Comparison of ENCODE assay signal across 16 mouse cellular contexts in the genomic region with DNA sequence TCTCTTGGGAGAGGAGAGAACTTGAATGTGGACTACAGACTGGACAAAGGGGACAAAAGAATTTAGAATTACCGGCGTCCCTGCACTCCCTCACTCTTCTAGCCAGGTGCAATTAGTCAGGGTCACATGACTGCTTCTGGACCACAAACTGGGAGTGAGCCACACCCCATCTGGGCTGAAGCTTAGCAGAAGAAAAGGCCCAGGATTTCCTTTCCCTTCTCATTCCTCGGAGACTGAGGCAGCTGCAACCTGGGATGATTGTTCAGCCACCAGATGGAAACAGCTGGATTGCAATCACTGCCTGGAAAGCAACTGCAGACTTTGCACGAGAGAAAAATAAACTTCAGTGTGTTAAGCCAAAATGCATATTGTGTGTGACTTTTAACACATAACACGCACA. TPM values are rescaled to one million over a fixed set of nuclear protein-coding genes. Genes with fewer than 3 reads are reported as not detected.
A peak's percentile ranks its signal among the peaks of the same experiment; 100 is the strongest.
DNase-seq lines count a peak whose midpoint lies in the region; TF ChIP-seq lines count a peak whose summit lies in the region.
"Had no signal": no experiment of that assay in that cellular context is flagged by ENCODE, and none has a peak within 500 bp of the region (broad histone marks: within the 10 kb centered on the region; RNA-seq: fewer than 3 reads in every experiment).

No protein-coding gene starts in this region.

- H3K27me3 ChIP-seq in heart, embryonic 10.5 days (ENCODE audit: insufficient read depth, poor library complexity, severe bottlenecking): no peaks in the 10 kb centered on the region
- H3K27me3 ChIP-seq in myocyte (ENCODE audit: control insufficient read depth, insufficient read depth, insufficient read length): no peaks in the 10 kb centered on the region
- H3K27me3 ChIP-seq: liver, embryonic 15.5 days; megakaryocyte, embryonic 14.5 days had no signal

- WGBS in heart, embryonic 10.5 days: 58% methylated on average over 5 of the region's 5 CpGs

- no peaks in the 10 kb centered on the region for H3K79me2 ChIP-seq in myocyte (ENCODE audit: control insufficient read depth, insufficient read depth)

- H3K36me3 ChIP-seq in heart, embryonic 10.5 days: no peaks in the 10 kb centered on the region
- H3K36me3 ChIP-seq in myocyte (ENCODE audit: control insufficient read depth, insufficient read depth): no peaks in the 10 kb centered on the region
- H3K36me3 ChIP-seq: liver, embryonic 15.5 days had no signal

- no peaks in the 10 kb centered on the region for H3K4me1 ChIP-seq in heart, embryonic 10.5 days
- H3K4me1 ChIP-seq: liver, embryonic 15.5 days; megakaryocyte, embryonic 14.5 days had no signal

- H3K4me2 ChIP-seq in myocyte (ENCODE audit: low read depth): no peak overlapping the region
- H3K4me2 ChIP-seq: liver, embryonic 15.5 days had no signal

- TF ChIP-seq POLR2A in myocyte (IDR thresholded peaks at IDR 0.05; ENCODE audit: insufficient read length, low read depth): no peak

- no peak overlapping the region for H3K27ac ChIP-seq in heart, embryonic 10.5 days
- H3K27ac ChIP-seq: liver, embryonic 15.5 days had no signal

- H3ac ChIP-seq in myocyte (ENCODE audit: control insufficient read depth, insufficient read length): no peak overlapping the region

- peak; percentile 33 for DNase-seq in heart, adult 8-10 months (ENCODE audit: low spot score)
- DNase-seq in heart, embryonic 10.5 days (ENCODE audit: low spot score): no peak
- DNase-seq in lung, postnatal 10 days: peak; percentile 22
- DNase-seq in lung, postnatal 4 days: no peak
- DNase-seq in forelimb bud, embryonic 11.5 days (ENCODE audit: low read depth, low spot score): peak; percentile 32
- DNase-seq in adrenal gland, postnatal 10 days: no peak
- DNase-seq in thymus, postnatal 36 days: no peak
- DNase-seq: cerebellum, adult 2 months; forebrain, postnatal 0 days; gastrocnemius, postnatal 25 days had no signal

- no peaks in the 10 kb centered on the region for H3K9me3 ChIP-seq in heart, embryonic 10.5 days
- H3K9me3 ChIP-seq: liver, embryonic 15.5 days; megakaryocyte, embryonic 14.5 days had no signal

- no peak overlapping the region for H3K4me3 ChIP-seq in heart, embryonic 10.5 days
- H3K4me3 ChIP-seq in myocyte: no peak overlapping the region
- H3K4me3 ChIP-seq: erythroblast, embryonic 14.5 days; liver, embryonic 15.5 days; megakaryocyte, embryonic 14.5 days had no signal

TF ChIP-seq in myocyte, 11 proteins besides CTCF, POLR2A, EP300 and RAD21:
- TF ChIP-seq USF1 (IDR thresholded peaks at IDR 0.05; ENCODE audit: low read depth) (peak; percentile 51), SRF (IDR thresholded peaks at IDR 0.05; ENCODE audit: control insufficient read depth, insufficient read length, low read depth) (no peak)

RNA-seq across cellular contexts. Expression of gene Slit3, which starts 35.0 kb away (rescaled TPM):
- 10 to 100 TPM; 12.6 to 18.4 (median 15.0) TPM for total RNA-seq in heart, adult 8-10 months (2022)
- polyA plus RNA-seq in heart, embryonic 10.5 days (2016; fragmentation: Nextera tagmentation; extraction: Ambion mirVana): 11.3 and 22.2 TPM in 2 replicates
- not detected for polyA plus RNA-seq in myocyte (2012; fragmentation: generic; extraction: Trizol)
- total RNA-seq in adrenal gland, postnatal 10 days (2021): 10 to 100 TPM; 36.9 to 45.0 TPM
- total RNA-seq: hematopoietic stem cell, adult 5-6 weeks; neutrophil, adult 5-6 weeks had no signal
- polyA plus RNA-seq: erythroblast, embryonic 14.5 days had no signal

Comparison
In these comparisons a context has a peak if more than half of its experiments do, and no peak if none do; other contexts are left out.
1. DNase-seq: peak in heart, adult 8-10 months (single experiment), lung, postnatal 10 days (single experiment) and forelimb bud, embryonic 11.5 days (single experiment); none in heart, embryonic 10.5 days (single experiment), lung, postnatal 4 days (0 of 2), adrenal gland, postnatal 10 days (single experiment) and thymus, postnatal 36 days (0 of 2).